Mouse (Mus musculus): ENCODE measurements at regions not wholly inside any gene's neighbourhood (a gene's known extent, or its start where the extent isn't known, plus 50 kb on each side); places are given as distances from the start of the nearest gene placed in this dataset.

- Histone ChIP-seq H3K27ac (ENCODE audit: low read depth, low read length) (no peak overlapping the region), H3K9me3 (replicated peaks; ENCODE audit: control insufficient read depth, low read length) (no peaks in the 10 kb centered on the region), H3K9ac (ENCODE audit: low read depth, low read length) (no peak overlapping the region), H3K4me3 (ENCODE audit: low read depth, low read length) (no peak overlapping the region), H3K27me3 (ENCODE audit: control insufficient read depth, insufficient read depth, low read length) (no peaks in the 10 kb centered on the region), H3K36me3 (ENCODE audit: control insufficient read depth, insufficient read depth, low read length) (no peaks in the 10 kb centered on the region), H3K4me2 (no peak overlapping the region), H3K4me1 (ENCODE audit: control insufficient read depth, insufficient read depth, low read length) (no peaks in the 10 kb centered on the region)
- no peak for ATAC-seq (replicated peaks; ENCODE audit: insufficient number of reproducible peaks, low FRiP score, low TSS enrichment)
- WGBS (ENCODE audit: insufficient replicate concordance) = 57% methylated on average over 9 of the region's 9 CpGs
Measured at GRCm38 (mm10) chr3:121025546-121026157, 145.8 kb downstream of the Rwdd3 start.

GRCm38 (mm10) chr3:121024810-121025209 lies 146.7 kb downstream of the Rwdd3 start:
- WGBS (ENCODE audit: insufficient replicate concordance) = 66% methylated on average over 8 of the region's 8 CpGs

GRCm38 (mm10) chr3:121021126-121021848 lies 150.2 kb downstream of the Rwdd3 start:
- H3K4me3 ChIP-seq (ENCODE audit: low read depth, low read length) = no peak overlapping the region
- 64% methylated on average over 4 of the region's 4 CpGs for WGBS (ENCODE audit: insufficient replicate concordance)
- no peak overlapping the region for H3K9ac ChIP-seq (ENCODE audit: low read depth, low read length)
- H3K27me3 ChIP-seq (ENCODE audit: control insufficient read depth, insufficient read depth, low read length) = no peaks in the 10 kb centered on the region
- H3K9me3 ChIP-seq (replicated peaks; ENCODE audit: control insufficient read depth, low read length) = no peaks in the 10 kb centered on the region
- H3K27ac ChIP-seq (ENCODE audit: low read depth, low read length) = no peak overlapping the region
- H3K4me2 ChIP-seq = no peak overlapping the region
- no peaks in the 10 kb centered on the region for H3K4me1 ChIP-seq (ENCODE audit: control insufficient read depth, insufficient read depth, low read length)
- no peaks in the 10 kb centered on the region for H3K36me3 ChIP-seq (ENCODE audit: control insufficient read depth, insufficient read depth, low read length)
- ATAC-seq (replicated peaks; ENCODE audit: insufficient number of reproducible peaks, low FRiP score, low TSS enrichment) = peak; percentile 63; the same call in 1 of the 2 replicates

More at GRCm38 (mm10) chr3:121024810-121025209, 146.7 kb downstream of the Rwdd3 start:
- Histone ChIP-seq H3K27me3 (ENCODE audit: control insufficient read depth, insufficient read depth, low read length) (no peaks in the 10 kb centered on the region), H3K27ac (ENCODE audit: low read depth, low read length) (no peak overlapping the region), H3K9me3 (replicated peaks; ENCODE audit: control insufficient read depth, low read length) (no peaks in the 10 kb centered on the region), H3K9ac (ENCODE audit: low read depth, low read length) (no peak overlapping the region), H3K4me3 (ENCODE audit: low read depth, low read length) (no peak overlapping the region), H3K36me3 (ENCODE audit: control insufficient read depth, insufficient read depth, low read length) (no peaks in the 10 kb centered on the region), H3K4me2 (no peak overlapping the region), H3K4me1 (ENCODE audit: control insufficient read depth, insufficient read depth, low read length) (no peaks in the 10 kb centered on the region)
- ATAC-seq (replicated peaks; ENCODE audit: insufficient number of reproducible peaks, low FRiP score, low TSS enrichment) = no peak

DNA sequence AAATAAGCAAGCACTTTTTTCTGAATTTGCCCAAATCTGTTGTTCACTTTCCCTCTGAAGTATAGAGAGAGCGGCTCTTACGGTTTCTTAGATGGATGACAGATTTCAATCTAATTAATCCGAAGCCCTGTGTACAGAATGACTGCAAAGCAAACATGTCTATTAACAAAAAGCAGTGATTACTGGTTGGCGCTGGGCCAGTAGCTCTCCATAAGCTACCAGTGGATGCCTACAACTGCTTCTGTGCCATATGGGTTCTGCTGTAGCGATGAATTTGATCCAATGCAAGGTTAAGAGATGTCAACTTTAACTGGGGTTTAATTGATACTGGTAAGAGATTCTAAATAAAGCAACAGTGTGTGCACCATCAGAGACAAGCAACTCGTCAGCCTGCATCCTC lies 162.3 kb downstream of the Rwdd3 start:
- Histone ChIP-seq H3K36me3 (ENCODE audit: control insufficient read depth, insufficient read depth, low read length) (no peaks in the 10 kb centered on the region), H3K4me3 (ENCODE audit: low read depth, low read length) (no peak overlapping the region), H3K4me1 (ENCODE audit: control insufficient read depth, insufficient read depth, low read length) (no peaks in the 10 kb centered on the region), H3K27me3 (ENCODE audit: control insufficient read depth, insufficient read depth, low read length) (no peaks in the 10 kb centered on the region), H3K4me2 (no peak overlapping the region), H3K27ac (ENCODE audit: low read depth, low read length) (no peak overlapping the region), H3K9ac (ENCODE audit: low read depth, low read length) (no peak overlapping the region), H3K9me3 (replicated peaks; ENCODE audit: control insufficient read depth, low read length) (no peaks in the 10 kb centered on the region)
- WGBS (ENCODE audit: insufficient replicate concordance) = 79% methylated on average over 6 of the region's 6 CpGs
- no peak for ATAC-seq (replicated peaks; ENCODE audit: insufficient number of reproducible peaks, low FRiP score, low TSS enrichment)

DNA sequence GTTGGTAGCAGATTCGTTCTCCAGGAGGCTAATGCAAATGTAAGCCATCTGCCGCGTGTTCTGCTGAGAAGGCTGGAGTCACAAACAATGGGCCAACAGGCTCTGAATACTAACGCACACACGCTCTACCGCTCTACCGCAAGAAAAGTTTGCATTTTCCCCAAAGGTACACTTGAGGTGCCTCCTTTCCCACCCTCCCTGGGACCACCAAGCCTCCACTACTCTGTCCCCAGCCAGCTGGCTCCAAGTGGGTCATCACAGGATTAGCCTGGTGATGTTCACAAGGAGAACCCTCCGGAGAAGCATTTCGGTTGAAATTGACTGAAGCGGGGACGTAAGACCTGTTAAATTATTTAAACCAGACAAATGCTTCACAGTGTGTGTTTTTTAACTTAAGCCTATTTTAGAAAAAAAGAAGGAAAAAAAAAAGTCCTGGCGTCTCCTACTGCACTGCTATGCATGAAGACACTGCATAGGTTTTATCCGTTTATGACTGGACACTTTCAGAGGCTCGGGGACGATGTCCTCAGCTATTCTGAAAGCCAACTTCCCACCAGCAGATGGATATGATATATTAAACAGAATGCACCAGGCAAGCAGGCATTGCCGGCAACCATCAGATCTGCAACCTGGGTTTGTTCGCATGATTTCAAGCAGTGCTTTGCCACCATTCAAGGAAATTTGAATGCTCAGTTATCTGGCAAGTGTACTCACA lies 187.8 kb downstream of the Rwdd3 start:
- no peak overlapping the region for H3K4me2 ChIP-seq
- H3K27me3 ChIP-seq (ENCODE audit: control insufficient read depth, insufficient read depth, low read length) = no peaks in the 10 kb centered on the region
- no peak overlapping the region for H3K4me3 ChIP-seq (ENCODE audit: low read depth, low read length)
- ATAC-seq (replicated peaks; ENCODE audit: insufficient number of reproducible peaks, low FRiP score, low TSS enrichment) = no peak
- H3K27ac ChIP-seq (ENCODE audit: low read depth, low read length) = no peak overlapping the region
- 52% methylated on average over 17 of the region's 17 CpGs for WGBS (ENCODE audit: insufficient replicate concordance)
- no peak overlapping the region for H3K9ac ChIP-seq (ENCODE audit: low read depth, low read length)
- H3K4me1 ChIP-seq (ENCODE audit: control insufficient read depth, insufficient read depth, low read length) = no peaks in the 10 kb centered on the region; the same call in 1 of the 2 replicates
- H3K36me3 ChIP-seq (ENCODE audit: control insufficient read depth, insufficient read depth, low read length) = no peaks in the 10 kb centered on the region
- H3K9me3 ChIP-seq (replicated peaks; ENCODE audit: control insufficient read depth, low read length) = no peaks in the 10 kb centered on the region

- Histone ChIP-seq H3K4me1 (ENCODE audit: control insufficient read depth, insufficient read depth, low read length) (no peaks in the 10 kb centered on the region; the same call in 1 of the 2 replicates), H3K4me2 (no peak overlapping the region), H3K36me3 (ENCODE audit: control insufficient read depth, insufficient read depth, low read length) (no peaks in the 10 kb centered on the region), H3K27me3 (ENCODE audit: control insufficient read depth, insufficient read depth, low read length) (no peaks in the 10 kb centered on the region), H3K27ac (ENCODE audit: low read depth, low read length) (no peak overlapping the region), H3K4me3 (ENCODE audit: low read depth, low read length) (no peak overlapping the region), H3K9me3 (replicated peaks; ENCODE audit: control insufficient read depth, low read length) (no peaks in the 10 kb centered on the region), H3K9ac (ENCODE audit: low read depth, low read length) (no peak overlapping the region)
- WGBS (ENCODE audit: insufficient replicate concordance) = 32% methylated on average over 10 of the region's 10 CpGs
- ATAC-seq (replicated peaks; ENCODE audit: insufficient number of reproducible peaks, low FRiP score, low TSS enrichment) = no peak
Measured at GRCm38 (mm10) chr3:120982795-120983555, 188.5 kb downstream of the Rwdd3 start.

- Histone ChIP-seq H3K27me3 (ENCODE audit: control insufficient read depth, insufficient read depth, low read length) (no peaks in the 10 kb centered on the region), H3K36me3 (ENCODE audit: control insufficient read depth, insufficient read depth, low read length) (no peaks in the 10 kb centered on the region), H3K4me3 (ENCODE audit: low read depth, low read length) (no peak overlapping the region), H3K27ac (ENCODE audit: low read depth, low read length) (no peak overlapping the region), H3K4me2 (no peak overlapping the region), H3K9me3 (replicated peaks; ENCODE audit: control insufficient read depth, low read length) (no peaks in the 10 kb centered on the region), H3K9ac (ENCODE audit: low read depth, low read length) (no peak overlapping the region), H3K4me1 (ENCODE audit: control insufficient read depth, insufficient read depth, low read length) (no peaks in the 10 kb centered on the region; the same call in 1 of the 2 replicates)
- 32% methylated on average over 4 of the region's 4 CpGs for WGBS (ENCODE audit: insufficient replicate concordance)
- ATAC-seq (replicated peaks; ENCODE audit: insufficient number of reproducible peaks, low FRiP score, low TSS enrichment) = no peak
Measured at GRCm38 (mm10) chr3:120982218-120982617, 189.3 kb downstream of the Rwdd3 start.

- no peak for ATAC-seq (replicated peaks; ENCODE audit: insufficient number of reproducible peaks, low FRiP score, low TSS enrichment)
- WGBS (ENCODE audit: insufficient replicate concordance) = 78% methylated on average over 14 of the region's 14 CpGs
- no peaks in the 10 kb centered on the region for H3K4me1 ChIP-seq (ENCODE audit: control insufficient read depth, insufficient read depth, low read length)
Measured at GRCm38 (mm10) chr3:120970746-120971466, 200.6 kb downstream of the Rwdd3 start.

More at GRCm38 (mm10) chr3:120970746-120971466, 200.6 kb downstream of the Rwdd3 start:
- Histone ChIP-seq H3K4me2 (no peak overlapping the region), H3K9me3 (replicated peaks; ENCODE audit: control insufficient read depth, low read length) (no peaks in the 10 kb centered on the region), H3K27me3 (ENCODE audit: control insufficient read depth, insufficient read depth, low read length) (no peaks in the 10 kb centered on the region), H3K27ac (ENCODE audit: low read depth, low read length) (no peak overlapping the region), H3K4me3 (ENCODE audit: low read depth, low read length) (no peak overlapping the region), H3K36me3 (ENCODE audit: control insufficient read depth, insufficient read depth, low read length) (no peaks in the 10 kb centered on the region), H3K9ac (ENCODE audit: low read depth, low read length) (no peak overlapping the region)

Measured in heart, embryonic 11.5 days (tissue).